Mouse (Mus musculus) spleen, postnatal 10 days (tissue): ENCODE data around the gene Cct4.

Experiments
- DNase-seq, 2 experiments: peaks; one replicate each; pipeline ENCODE4 v3.0.0; 2021 to 2022; ENCODE audit warnings: low spot score in 2 of 2

Gene Cct4

DNA sequence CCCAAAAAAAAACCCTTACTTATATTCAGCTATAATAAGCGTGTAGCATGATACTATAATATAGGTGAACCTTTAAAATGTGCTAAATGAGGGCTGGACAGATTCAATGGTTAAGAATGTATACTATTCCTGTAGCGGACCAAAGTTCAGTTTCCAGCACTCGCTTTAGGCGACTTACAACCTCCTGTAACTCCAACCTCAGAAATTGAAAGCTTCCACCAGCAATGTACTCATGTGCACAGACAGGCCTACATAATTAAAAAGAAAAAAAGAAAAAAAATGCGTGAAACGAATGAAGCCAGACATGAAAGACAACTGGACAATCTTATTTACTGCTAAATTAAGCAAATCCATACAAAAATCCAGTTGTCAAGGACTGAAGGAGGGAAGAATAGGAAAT is 7.5 kb upstream of the Cct4 start:
- DNase-seq, result peak in 1 of 2 experiments; percentile 7

GRCm38 (mm10) chr11:22985510-22985909 is 4.8 kb upstream of the Cct4 start:
- peak in 1 of 2 experiments; percentile 2 for DNase-seq

- DNase-seq, result peak in 1 of 2 experiments; percentile 52
Observed at GRCm38 (mm10) chr11:22987357-22987756, 3.0 kb upstream of the Cct4 start.

- no peak for DNase-seq
Observed at GRCm38 (mm10) chr11:22989786-22990185, 533 bp upstream of the Cct4 start.

GRCm38 (mm10) chr11:22991218-22991835 is 1.0 kb downstream of the Cct4 start:
- no peak for DNase-seq

- no peak for DNase-seq
Observed at GRCm38 (mm10) chr11:22994271-22994670, 4.0 kb downstream of the Cct4 start.

DNA sequence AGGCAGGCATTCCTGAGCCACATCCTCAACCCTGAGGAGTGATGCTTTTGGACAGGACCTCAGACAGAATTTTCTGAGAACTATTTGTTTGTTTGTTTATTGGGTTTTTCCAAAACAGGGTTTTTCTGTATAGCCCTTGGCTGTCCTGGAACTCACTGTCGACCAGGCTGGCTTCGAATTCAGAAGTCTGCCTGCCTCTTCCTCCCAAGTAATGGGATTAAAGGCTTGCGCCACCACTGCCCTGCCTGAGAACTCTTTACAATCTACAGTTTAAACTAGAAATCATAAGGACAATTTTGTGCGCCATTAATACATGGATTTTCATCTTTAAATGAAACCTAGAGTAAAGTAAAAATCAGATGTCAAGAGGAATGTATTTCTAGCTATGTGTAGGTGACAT is 5.1 kb downstream of the Cct4 start:
- no peak for DNase-seq

GRCm38 (mm10) chr11:22998308-22998707 is 8.0 kb downstream of the Cct4 start:
- no peak for DNase-seq

- no peak for DNase-seq
Observed at GRCm38 (mm10) chr11:23005276-23005675, 15.0 kb downstream of the Cct4 start.

DNA sequence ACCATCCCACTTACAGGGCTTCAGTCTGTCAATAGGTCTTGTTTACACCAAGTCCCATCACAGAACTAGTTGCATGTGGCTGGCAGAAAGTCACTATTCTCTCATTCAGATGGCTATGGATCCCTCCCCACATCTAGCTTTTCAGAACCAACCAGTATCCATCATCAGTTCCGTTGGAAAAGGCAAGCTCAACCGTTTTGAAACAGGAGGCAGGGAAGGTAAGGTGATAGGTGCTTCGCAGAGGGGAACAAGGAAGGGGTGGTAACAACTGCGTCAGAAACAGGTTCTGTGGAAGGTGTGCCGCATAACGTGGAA is 16.8 kb downstream of the Cct4 start:
- DNase-seq, result no peak

GRCm38 (mm10) chr11:23007481-23008180 is 17.3 kb downstream of the Cct4 start, which contains the start of gene Fam161a:
Gene Fam161a (plus strand): TSS chr11:23007531.
- peak; percentile 70 to 75 for DNase-seq

DNA sequence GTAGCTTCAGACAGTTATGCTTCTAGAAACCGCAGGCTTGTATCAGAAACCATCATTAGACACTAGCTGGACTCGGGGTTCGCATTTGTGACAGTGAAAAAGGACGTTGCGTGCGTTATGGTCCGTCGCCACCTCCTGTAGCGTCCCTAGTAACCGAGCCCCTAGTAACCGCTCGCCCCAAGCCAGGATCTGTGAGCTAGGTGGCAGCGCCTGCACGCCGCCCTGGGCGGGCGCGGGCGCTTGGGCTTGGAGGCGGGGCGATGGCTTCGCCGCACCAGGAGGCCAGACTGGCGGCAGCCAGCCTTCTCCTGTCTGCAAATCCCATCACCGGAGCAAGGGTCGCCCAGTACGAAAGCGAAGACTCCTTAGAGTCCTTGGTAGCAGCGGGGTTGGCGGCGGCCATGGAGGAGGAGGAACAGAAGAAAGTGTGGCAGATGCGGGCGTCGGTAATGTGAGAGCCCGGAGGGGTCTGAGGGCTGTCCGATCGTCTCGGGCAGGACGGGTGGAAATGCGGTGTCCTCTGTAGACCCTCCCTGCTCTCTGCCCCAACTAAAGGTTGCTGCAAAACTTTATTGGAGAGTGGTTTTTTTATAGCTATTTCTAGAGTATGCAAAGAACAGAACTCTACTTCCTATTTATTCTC is 18.0 kb downstream of the Cct4 start:
- DNase-seq, result peak; percentile 81 to 86

DNA sequence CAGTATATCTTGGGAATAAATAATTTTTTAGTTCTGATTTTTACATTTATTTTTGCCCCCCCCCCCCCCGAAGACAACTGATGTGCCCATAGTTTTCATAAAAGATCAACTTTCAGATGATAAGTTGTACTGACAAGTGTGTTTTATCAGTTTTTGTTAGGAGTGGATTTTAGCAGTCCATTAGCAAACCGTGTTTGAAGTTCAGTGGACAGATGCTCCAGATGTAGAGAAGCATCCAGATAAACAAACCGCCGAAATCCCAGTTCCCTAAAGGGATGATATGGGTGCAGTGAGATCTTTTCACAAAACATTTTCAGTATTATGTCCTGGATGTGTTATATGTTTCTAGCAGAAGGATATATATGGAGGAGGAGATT is 18.5 kb downstream of the Cct4 start:
- DNase-seq, result no peak

GRCm38 (mm10) chr11:23013096-23013495 is 22.8 kb downstream of the Cct4 start:
- DNase-seq, result no peak

- DNase-seq, result peak in 1 of 2 experiments; percentile 33
Observed at GRCm38 (mm10) chr11:23013580-23014294, 23.4 kb downstream of the Cct4 start.

DNA sequence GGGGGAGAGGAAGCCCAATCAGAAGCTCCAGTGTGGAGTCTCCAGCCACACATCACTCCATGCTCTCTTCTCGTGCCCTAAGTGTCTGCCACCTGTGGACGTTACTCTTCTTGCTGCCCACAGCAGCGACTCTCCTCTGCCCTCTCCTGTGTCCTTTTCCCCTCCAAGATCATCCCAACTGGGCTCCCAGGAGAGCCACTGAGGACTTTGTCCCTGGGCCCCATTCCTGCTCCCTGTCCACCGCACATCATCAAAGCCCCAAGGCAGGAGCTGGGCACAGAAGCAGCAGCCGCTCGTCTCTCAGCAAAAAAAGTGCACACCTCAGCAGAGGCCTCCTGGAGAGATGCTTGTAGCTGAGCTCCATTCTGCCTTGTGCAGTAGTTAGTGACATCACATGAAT is 24.7 kb downstream of the Cct4 start:
- DNase-seq, result no peak

DNA sequence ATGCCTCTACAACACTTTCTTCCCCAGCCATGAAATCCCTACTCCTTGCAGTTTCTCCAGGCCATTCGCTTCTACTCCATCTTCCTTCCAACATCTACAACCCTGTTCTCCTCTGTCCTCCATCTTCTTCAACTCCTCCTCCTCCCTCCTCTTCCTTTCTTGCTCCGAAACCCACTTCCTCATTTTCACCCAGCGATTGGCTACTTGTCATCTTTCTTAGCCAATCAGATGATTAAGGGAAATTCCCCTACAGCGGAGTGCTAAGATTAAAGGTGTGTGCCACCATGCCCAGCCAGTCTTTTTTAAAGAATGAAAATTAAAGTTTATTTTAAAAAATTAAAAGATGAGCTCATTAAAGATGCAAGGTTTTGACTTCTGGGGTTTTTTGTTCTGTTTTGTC is 27.6 kb downstream of the Cct4 start:
- DNase-seq, result no peak

DNA sequence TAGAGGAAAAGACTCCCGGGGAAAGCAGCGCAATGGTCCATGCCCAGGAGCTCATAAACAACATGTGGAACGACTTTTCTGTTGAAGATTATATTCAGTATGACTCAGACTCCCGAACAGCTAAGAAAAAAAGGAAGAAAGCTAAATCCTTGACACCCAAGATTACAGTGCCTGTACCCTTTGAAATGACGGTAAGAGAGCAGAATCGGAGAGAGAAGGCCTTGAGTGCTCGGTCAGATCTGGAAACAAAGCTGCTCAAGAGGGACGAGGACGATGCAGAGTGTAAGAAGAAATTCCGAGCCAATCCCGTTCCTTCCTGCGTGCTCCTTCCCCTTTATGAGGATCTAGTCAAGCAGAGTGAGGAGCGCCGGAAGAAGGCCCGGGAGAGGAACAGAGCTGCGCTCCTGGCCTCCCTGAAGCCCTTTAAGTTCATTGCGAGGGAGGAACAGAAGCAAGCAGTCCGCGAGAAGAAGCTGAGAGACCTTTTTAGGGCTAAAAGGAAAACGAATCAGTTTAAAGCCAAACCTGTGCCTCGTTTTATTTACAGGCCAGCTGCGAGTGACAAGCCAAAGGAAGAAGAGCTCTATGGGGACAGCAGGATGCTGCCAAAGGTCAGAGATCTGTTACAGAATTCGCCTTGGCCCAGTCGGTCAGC is 29.9 kb downstream of the Cct4 start:
- no peak for DNase-seq

GRCm38 (mm10) chr11:23020841-23021240 is 30.5 kb downstream of the Cct4 start:
- DNase-seq, result no peak

GRCm38 (mm10) chr11:23023155-23023554 is 32.8 kb downstream of the Cct4 start:
- DNase-seq, result no peak

GRCm38 (mm10) chr11:23024169-23024568 is 33.9 kb downstream of the Cct4 start:
- no peak for DNase-seq

DNA sequence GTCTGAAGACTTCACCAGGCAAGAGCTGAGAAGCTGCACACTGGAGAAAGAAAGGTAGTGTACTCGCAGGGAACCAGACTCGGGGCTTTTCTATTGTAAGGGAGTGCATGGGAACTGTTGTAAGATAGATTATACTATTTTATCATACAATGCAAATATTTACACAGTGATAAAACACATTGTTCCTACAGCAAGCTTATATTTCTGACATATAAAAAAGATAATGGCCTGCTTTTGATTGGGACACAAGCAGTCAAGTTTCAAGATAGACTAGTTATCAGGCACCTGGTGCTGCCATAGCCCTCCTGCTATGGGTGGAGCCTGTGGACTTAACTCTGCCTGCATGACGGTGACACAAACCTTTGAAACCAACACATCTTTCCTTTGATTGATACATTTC is 38.6 kb downstream of the Cct4 start:
- DNase-seq, result no peak
